Mouse (Mus musculus) CH12.LX (cell line): ENCODE data around the gene Plekhm3. TPM values are rescaled to one million over a fixed set of nuclear protein-coding genes. Genes with fewer than 3 reads are reported as not detected.

Source experiments
- DNase-seq: peaks from one replicate; pipeline ENCODE4 v3.0.0-alpha.2; 2013; ENCODE audit errors: extremely low read depth
- H3K27ac ChIP-seq: 2 replicates; pipeline ENCODE4 v1.5.1; 2012; ENCODE audit warnings: low read depth, mild to moderate bottlenecking, control low read depth, moderate library complexity; ENCODE audit not compliant: insufficient read depth
- H3K27me3 ChIP-seq: replicated peaks from 2 replicates; pipeline ENCODE3; 2012; ENCODE audit warnings: inconsistent platforms
- H3K36me3 ChIP-seq, 2 experiments: replicated peaks in 1 of 2; 2 replicates each; pipeline versions ENCODE3 to v1.6.1; 2012; ENCODE audit warnings: inconsistent platforms in 1 of 2, low read length in 1 of 2, mild to moderate bottlenecking in 1 of 2, mixed read lengths in 1 of 2, moderate library complexity in 1 of 2; ENCODE audit not compliant: control insufficient read depth in 1 of 2, insufficient read depth in 1 of 2
- H3K4me1 ChIP-seq, 2 experiments: 2 replicates each; pipeline ENCODE4 v1.6.1; 2012; ENCODE audit warnings: inconsistent platforms in 1 of 2, moderate library complexity in 1 of 2; ENCODE audit not compliant: insufficient read depth in 2 of 2, control insufficient read depth in 1 of 2
- H3K4me2 ChIP-seq: 2 replicates; pipeline ENCODE4 v1.6.1; 2012; ENCODE audit warnings: low read depth, mild to moderate bottlenecking, control low read depth; ENCODE audit not compliant: poor library complexity, insufficient read depth, severe bottlenecking
- H3K4me3 ChIP-seq, 3 experiments: fragments of 150-350 bp in 1 of 3; sonication (generic) in 1 of 3; replicated peaks in 1 of 3; 2 replicates each; pipeline versions ENCODE3 to v1.5.1; 2011 to 2012; ENCODE audit warnings: low read depth in 2 of 3, low read length in 2 of 3, mild to moderate bottlenecking in 2 of 3, moderate library complexity in 2 of 3, control low read depth in 1 of 3, improper control_type of control experiment in 1 of 3, inconsistent platforms in 1 of 3, mixed read lengths in 1 of 3; ENCODE audit not compliant: poor library complexity in 1 of 3
- H3K79me2 ChIP-seq: replicated peaks from 2 replicates; pipeline ENCODE4 v1.6.1; 2012; ENCODE audit warnings: mild to moderate bottlenecking, moderate library complexity; ENCODE audit not compliant: control insufficient read depth, poor library complexity, insufficient read depth, severe bottlenecking; ENCODE audit errors: extremely low read depth
- H3K9ac ChIP-seq: 2 replicates; pipeline ENCODE4 v1.6.1; 2012; ENCODE audit warnings: low read depth, mild to moderate bottlenecking, control low read depth, moderate library complexity; ENCODE audit not compliant: insufficient read depth
- H3K9me3 ChIP-seq: replicated peaks from 2 replicates; pipeline ENCODE3; 2012; ENCODE audit warnings: low read length, inconsistent platforms, mixed read lengths
- BHLHE40 ChIP-seq: IDR thresholded peaks from 2 replicates; pipeline ENCODE4 v1.6.1; 2011; ENCODE audit warnings: mild to moderate bottlenecking, low read depth, low read length, improper control_type of control experiment
- CHD1 ChIP-seq: IDR thresholded peaks from 2 replicates; pipeline ENCODE4 v1.6.1; 2012; ENCODE audit warnings: low read depth, low read length, improper control_type of control experiment, inconsistent platforms
- CHD2 ChIP-seq: IDR thresholded peaks from 2 replicates; pipeline ENCODE4 v1.6.1; 2011; ENCODE audit warnings: low read length, improper control_type of control experiment
- CTCF ChIP-seq, 2 experiments: IDR thresholded peaks in 1 of 2; conservative IDR thresholded peaks in 1 of 2; 2 replicates each; pipeline ENCODE4 v1.5.1; 2011 to 2012; ENCODE audit warnings: low read depth in 2 of 2, low read length in 2 of 2, improper control_type of control experiment in 1 of 2, inconsistent platforms in 1 of 2, mild to moderate bottlenecking in 1 of 2, moderate library complexity in 1 of 2
- E2F4 ChIP-seq: IDR thresholded peaks from 2 replicates; pipeline ENCODE4 v1.6.1; 2011; ENCODE audit warnings: low read depth, low read length, improper control_type of control experiment; ENCODE audit not compliant: insufficient replicate concordance
- ELF1 ChIP-seq: IDR thresholded peaks from 2 replicates; pipeline ENCODE4 v1.6.1; 2014; ENCODE audit warnings: low read depth, mild to moderate bottlenecking, inconsistent platforms, low read length, improper control_type of control experiment
- EP300 ChIP-seq: IDR thresholded peaks from 2 replicates; pipeline ENCODE4 v1.6.1; 2011; ENCODE audit warnings: low read length, improper control_type of control experiment
- ETS1 ChIP-seq: conservative IDR thresholded peaks from 2 replicates; pipeline ENCODE4 v1.6.1; 2012; ENCODE audit warnings: low read depth, mild to moderate bottlenecking, inconsistent platforms, low read length, improper control_type of control experiment, moderate library complexity
- GABPA ChIP-seq: IDR thresholded peaks from 2 replicates; pipeline ENCODE4 v1.6.1; 2012; ENCODE audit warnings: low read depth, low read length, improper control_type of control experiment, inconsistent platforms; ENCODE audit not compliant: insufficient replicate concordance
- HCFC1 ChIP-seq: IDR thresholded peaks from 2 replicates; pipeline ENCODE4 v1.6.1; 2012; ENCODE audit warnings: low read depth, mild to moderate bottlenecking, inconsistent platforms, low read length, improper control_type of control experiment
- IRF4 ChIP-seq: IDR thresholded peaks from 2 replicates; pipeline ENCODE4 v1.6.1; 2014; ENCODE audit warnings: low read depth, mild to moderate bottlenecking, inconsistent platforms, low read length, improper control_type of control experiment
- JUN ChIP-seq: IDR thresholded peaks from 2 replicates; pipeline ENCODE4 v1.6.1; 2011; ENCODE audit warnings: low read depth, mild to moderate bottlenecking, low read length, improper control_type of control experiment, moderate library complexity; ENCODE audit not compliant: insufficient read depth
- JUND ChIP-seq: conservative IDR thresholded peaks from 2 replicates; pipeline ENCODE4 v1.6.1; 2011; ENCODE audit warnings: low read depth, low read length, improper control_type of control experiment
- KAT2A ChIP-seq: IDR thresholded peaks from 2 replicates; pipeline ENCODE4 v1.6.1; 2012; ENCODE audit warnings: low read length, improper control_type of control experiment, inconsistent platforms; ENCODE audit not compliant: insufficient replicate concordance
- MAFK ChIP-seq: IDR thresholded peaks from 2 replicates; pipeline ENCODE4 v1.6.1; 2011; ENCODE audit warnings: low read length, improper control_type of control experiment; ENCODE audit not compliant: insufficient replicate concordance
- MAX ChIP-seq: IDR thresholded peaks from 2 replicates; pipeline ENCODE4 v1.6.1; 2011; ENCODE audit warnings: low read length, improper control_type of control experiment
- MAZ ChIP-seq: IDR thresholded peaks from 2 replicates; pipeline ENCODE4 v1.6.1; 2012; ENCODE audit warnings: low read depth, mild to moderate bottlenecking, inconsistent platforms, low read length, improper control_type of control experiment, moderate library complexity
- MEF2A ChIP-seq: IDR thresholded peaks from 2 replicates; pipeline ENCODE4 v1.6.1; 2014; ENCODE audit warnings: low read depth, mild to moderate bottlenecking, inconsistent platforms, low read length, improper control_type of control experiment, borderline replicate concordance
- MXI1 ChIP-seq: IDR thresholded peaks from 2 replicates; pipeline ENCODE4 v1.6.1; 2011; ENCODE audit warnings: mild to moderate bottlenecking, low read depth, low read length, improper control_type of control experiment
- MYC ChIP-seq: IDR thresholded peaks from 2 replicates; pipeline ENCODE4 v1.6.1; 2011; ENCODE audit warnings: low read depth, mild to moderate bottlenecking, improper control_type of control experiment, low read length
- NELFE ChIP-seq: IDR thresholded peaks from 2 replicates; pipeline ENCODE4 v1.6.1; 2011; ENCODE audit warnings: low read depth, low read length, improper control_type of control experiment
- NRF1 ChIP-seq: IDR thresholded peaks from 2 replicates; pipeline ENCODE4 v1.6.1; 2014; ENCODE audit warnings: low read depth, mild to moderate bottlenecking, inconsistent platforms, low read length, improper control_type of control experiment, moderate library complexity
- PAX5 ChIP-seq: IDR thresholded peaks from 2 replicates; pipeline ENCODE4 v1.6.1; 2012; ENCODE audit warnings: low read length, inconsistent platforms, mixed read lengths
- POLR2A ChIP-seq: IDR thresholded peaks from 2 replicates; pipeline ENCODE4 v1.6.1; 2011; ENCODE audit warnings: low read depth, mild to moderate bottlenecking, improper control_type of control experiment, low read length
- POLR2AphosphoS2 ChIP-seq: IDR thresholded peaks from 2 replicates; pipeline ENCODE4 v1.6.1; 2011; ENCODE audit warnings: low read depth, low read length, improper control_type of control experiment
- RAD21 ChIP-seq: IDR thresholded peaks from 2 replicates; pipeline ENCODE4 v1.6.1; 2011; ENCODE audit warnings: low read depth, mild to moderate bottlenecking, low read length, improper control_type of control experiment, moderate library complexity
- RCOR1 ChIP-seq: conservative IDR thresholded peaks from 2 replicates; pipeline ENCODE4 v1.6.1; 2012; ENCODE audit warnings: low read depth, mild to moderate bottlenecking, inconsistent platforms, low read length, improper control_type of control experiment
- SIN3A ChIP-seq: IDR thresholded peaks from 2 replicates; pipeline ENCODE4 v1.6.1; 2012; ENCODE audit warnings: low read length, improper control_type of control experiment, inconsistent platforms
- SMC3 ChIP-seq: IDR thresholded peaks from 2 replicates; pipeline ENCODE4 v1.6.1; 2011; ENCODE audit warnings: low read depth, low read length, improper control_type of control experiment
- TBP ChIP-seq: conservative IDR thresholded peaks from 2 replicates; pipeline ENCODE4 v1.6.1; 2011; ENCODE audit warnings: low read depth, low read length, improper control_type of control experiment
- TCF12 ChIP-seq: IDR thresholded peaks from 2 replicates; pipeline ENCODE4 v1.6.1; 2014; ENCODE audit warnings: low read depth, mild to moderate bottlenecking, inconsistent platforms, low read length, improper control_type of control experiment
- ZC3H11A ChIP-seq: IDR thresholded peaks from 2 replicates; pipeline ENCODE4 v1.6.1; 2012; ENCODE audit warnings: low read depth, mild to moderate bottlenecking, inconsistent platforms, low read length, improper control_type of control experiment
- ZMIZ1 ChIP-seq: IDR thresholded peaks from 2 replicates; pipeline ENCODE4 v1.6.1; 2012; ENCODE audit warnings: low read depth, mild to moderate bottlenecking, inconsistent platforms, low read length, improper control_type of control experiment
- ZNF384 ChIP-seq: IDR thresholded peaks from 2 replicates; pipeline ENCODE4 v1.6.1; 2012; ENCODE audit warnings: low read depth, low read length, improper control_type of control experiment, inconsistent platforms
- dilution Hi-C: fragments of 300-500 bp; cut with MboI; formaldehyde crosslinking; loops from 2 replicates; pipeline ENCODE4 v1.14.3; 2020; ENCODE audit warnings: low sequenced_read_pairs; ENCODE audit not compliant: extremely low pct_unique_long_range_greater_than_20kb, extremely low pct_ligation_motif_present
- in situ Hi-C: fragments of 300-500 bp; cut with MboI; formaldehyde crosslinking; loops from 3 replicates; pipeline ENCODE4 v1.14.3; 2019; ENCODE audit warnings: low sequenced_read_pairs, low pct_ligation_motif_present, low pct_unique_long_range_greater_than_20kb, mixed read lengths
- polyA plus RNA-seq: library from polyadenylated mRNA; unstranded; fragments of >175 nt; gene quantifications from 2 replicates; pipeline ENCODE4 v1.2.1, GENCODE M21; 2012; ENCODE audit warnings: low read depth; ENCODE audit not compliant: insufficient read length
- total RNA-seq, 2 experiments: library from RNA; depleted of rRNA; stranded (reverse); fragments of 300-350 nt in 1 of 2; fragments of >200 nt in 1 of 2; gene quantifications; 2 replicates each; pipeline ENCODE4 v1.2.3; 2012 to 2014

Plekhm3 gene
- total and polyA plus RNA-seq, 3 experiments: 9.9 to 14.1 (median 13.0) TPM

DNA sequence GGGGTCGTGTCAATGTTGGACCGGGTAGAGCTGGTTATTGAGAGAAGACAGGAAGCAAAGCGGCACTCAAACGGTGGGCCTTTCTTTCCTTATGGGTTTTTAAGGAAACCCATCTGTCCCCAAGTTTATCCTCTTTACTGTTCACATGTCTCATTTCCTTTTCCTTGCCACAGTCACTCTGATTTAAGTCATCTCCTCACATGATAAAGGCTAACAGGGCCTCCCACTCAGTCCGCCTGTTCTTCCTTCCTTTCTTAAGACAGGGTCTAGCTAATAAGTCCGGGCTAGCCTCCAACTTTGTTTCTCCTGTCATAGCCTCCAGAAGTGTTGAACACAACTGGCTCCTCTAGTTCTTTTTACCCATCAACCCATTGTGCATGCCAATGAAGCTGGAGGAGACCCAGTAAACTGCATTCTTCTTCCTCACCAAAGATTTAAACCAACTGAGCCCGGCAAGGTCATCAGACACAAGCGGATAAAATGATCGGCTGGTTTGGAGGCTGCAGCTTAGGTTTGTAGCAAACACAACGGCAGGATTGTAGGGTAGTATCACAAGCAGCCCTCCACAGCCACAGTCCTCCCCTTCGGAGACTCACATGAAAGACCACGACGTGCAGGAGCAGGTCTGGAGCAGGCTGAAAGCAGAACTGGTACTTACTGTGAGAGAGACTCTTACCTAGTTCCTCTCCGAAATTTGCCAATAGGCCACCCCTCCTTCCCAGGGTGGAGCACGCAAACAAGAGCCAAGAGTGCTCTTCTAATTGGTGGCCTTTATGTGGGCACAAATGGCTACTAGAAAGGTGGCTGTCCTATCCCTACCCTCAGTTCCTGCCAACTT lies 29.0 kb downstream of the Plekhm3 start:
- Histone ChIP-seq H3K36me3 (peaks cover 4 to 27% of the 10 kb centered on the region in 2 experiments), H3K4me1 (peaks cover 9 to 58% of the 10 kb centered on the region in 2 experiments), H3K9me3 (peaks cover 10% of the 10 kb centered on the region), H3K4me2 (peak overlapping the region; percentile 79), H3K4me3 (peak overlapping the region; percentile 39 to 74 (median 58)), H3K9ac (peak overlapping the region; percentile 83), H3K27me3 (no peaks in the 10 kb centered on the region), H3K79me2 (peaks cover 21% of the 10 kb centered on the region), H3K27ac (peak overlapping the region; percentile 95)
- TF ChIP-seq POLR2AphosphoS2: no peak; the same call in 1 of the 2 replicates
- TF ChIP-seq MAFK: no peak
- TF ChIP-seq CHD2: no peak
- 0 out of 2 replicates have a peak, but pooled peaks have one; percentile 7 for TF ChIP-seq ELF1
- TF ChIP-seq ZC3H11A: no peak
- TF ChIP-seq NRF1: no peak
- TF ChIP-seq JUND: no peak
- no peak for TF ChIP-seq KAT2A
- peak; percentile 4; the same call in 1 of the 2 replicates for TF ChIP-seq JUN
- no peak for TF ChIP-seq SMC3
- no peak; the same call in 1 of the 2 replicates for TF ChIP-seq MXI1
- TF ChIP-seq ETS1: peak; percentile 46
- TF ChIP-seq EP300: peak; percentile 92
- no peak for TF ChIP-seq CTCF (conservative IDR thresholded peaks at IDR 0.05 in 1 of 2, IDR thresholded peaks at IDR 0.05 in 1 of 2; ENCODE audit: low read depth in 2 of 2, low read length in 2 of 2)
- TF ChIP-seq E2F4: no peak
- TF ChIP-seq MYC: peak; percentile 40; the same call in 1 of the 2 replicates
- 0 out of 2 replicates have a peak, but pooled peaks have one; percentile 18 for TF ChIP-seq SIN3A
- no peak for TF ChIP-seq HCFC1
- TF ChIP-seq ZNF384: no peak
- peak; percentile 69; the same call in 1 of the 2 replicates for TF ChIP-seq MEF2A
- TF ChIP-seq RAD21: no peak; the same call in 1 of the 2 replicates
- no peak for TF ChIP-seq PAX5
- TF ChIP-seq GABPA: no peak
- peak; percentile 96 for TF ChIP-seq IRF4
- no peak for TF ChIP-seq CHD1
- TF ChIP-seq ZMIZ1: peak; percentile 39; the same call in 1 of the 2 replicates
- peak; percentile 9; the same call in 1 of the 2 replicates for TF ChIP-seq MAX
- peak; percentile 80 for TF ChIP-seq BHLHE40
- TF ChIP-seq TCF12: peak; percentile 73
- TF ChIP-seq MAZ: no peak
- peak; percentile 96 for TF ChIP-seq TBP
- peak; percentile 93 for TF ChIP-seq POLR2A
- 0 out of 2 replicates have a peak, but pooled peaks have one; percentile 43 for TF ChIP-seq RCOR1
- peak; percentile 76 for TF ChIP-seq NELFE
- peak; percentile 88 for DNase-seq
- dilution Hi-C loops (no loop called here), in situ Hi-C loops (no loop called here)
